Mouse (Mus musculus) liver, adult 2 months (tissue): ENCODE data around the gene Olfm2.

Experiments
- CTCF ChIP-seq: fragments of 200-500 bp; IDR thresholded peaks from 2 replicates; pipeline ENCODE4 v1.5.1; 2011; ENCODE audit warnings: low read depth, low read length, control low read depth
- POLR2A ChIP-seq: fragments of 200-500 bp; IDR thresholded peaks from 2 replicates; pipeline ENCODE4 v1.6.1; 2011; ENCODE audit warnings: low read length, control low read depth; ENCODE audit not compliant: insufficient read depth; ENCODE audit errors: extremely low read depth

GRCm38 (mm10) chr9:20790345-20790744 is 44.2 kb upstream of the Olfm2 start:
- TF ChIP-seq CTCF = no peak
- no peak for TF ChIP-seq POLR2A
